ENCODE assay signal across 7 mouse cellular contexts in the genomic region with DNA sequence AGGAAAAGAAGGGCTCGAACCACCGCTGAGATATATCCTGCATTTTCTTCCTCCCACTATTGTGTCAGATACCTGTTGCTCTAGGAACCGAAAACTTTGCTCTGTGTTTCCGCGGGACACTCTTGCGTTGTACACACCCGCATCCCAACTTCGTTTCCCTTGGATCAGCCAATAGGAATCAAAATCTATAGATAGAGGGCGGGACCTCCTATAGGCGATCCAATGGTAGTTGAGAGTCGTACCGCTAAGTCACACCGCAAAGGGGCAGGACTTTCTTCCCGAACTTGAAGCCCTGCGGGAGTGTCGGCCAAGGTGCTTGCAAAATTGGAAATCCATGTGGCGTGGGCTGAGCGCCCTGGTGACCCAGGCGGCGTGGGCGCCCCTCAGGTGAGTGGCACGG. TPM values are rescaled to one million over a fixed set of nuclear protein-coding genes. Genes with fewer than 3 reads are reported as not detected.
A peak's percentile ranks its signal among the peaks of the same experiment; 100 is the strongest.
DNase-seq lines count a peak whose midpoint lies in the region; ATAC-seq lines count a peak whose summit lies in the region.

No protein-coding gene starts in this region.

- peak; percentile 80 to 81 for DNase-seq in adrenal gland, adult 18-20 months (ENCODE audit: low spot score in 2 of 2)
- peak; percentile 94 for DNase-seq in embryo, embryonic 11 days
- peak; percentile 81 to 82 for DNase-seq in gastrocnemius, postnatal 36 days
- peak; percentile 85 to 96 for DNase-seq in left cerebral cortex, postnatal 25 days (ENCODE audit: low spot score in 2 of 2)
- DNase-seq in midbrain, embryonic 10.5 days (ENCODE audit: low spot score): peak; percentile 87
- peak; percentile 74 for DNase-seq in right cerebral cortex, postnatal 4 days

- H3K4me2 ChIP-seq in intestine, embryonic 15.5 days (replicated peaks): peak overlapping the region; percentile 100

- no peaks in the 10 kb centered on the region for H3K27me3 ChIP-seq in intestine, embryonic 15.5 days (replicated peaks)
- no peaks in the 10 kb centered on the region; the same call in 1 of the 2 replicates for H3K27me3 ChIP-seq in midbrain, embryonic 10.5 days (ENCODE audit: low read depth, poor library complexity, severe bottlenecking)

- peaks cover 14% of the 10 kb centered on the region for H3K36me3 ChIP-seq in intestine, embryonic 15.5 days
- peaks cover 50% of the 10 kb centered on the region for H3K36me3 ChIP-seq in midbrain, embryonic 10.5 days

- WGBS in intestine, embryonic 15.5 days: 0% methylated on average over 22 of the region's 22 CpGs
- under 1% methylated on average over 22 of the region's 22 CpGs for WGBS in midbrain, embryonic 10.5 days

- H3K9me3 ChIP-seq in intestine, embryonic 15.5 days: no peaks in the 10 kb centered on the region
- no peaks in the 10 kb centered on the region for H3K9me3 ChIP-seq in midbrain, embryonic 10.5 days (replicated peaks)

- H3K27ac ChIP-seq in intestine, embryonic 15.5 days: peak overlapping the region; percentile 94
- H3K27ac ChIP-seq in midbrain, embryonic 10.5 days (replicated peaks): peak overlapping the region; percentile 93

- H3K4me3 ChIP-seq in intestine, embryonic 15.5 days (replicated peaks): peak overlapping the region; percentile 76
- H3K4me3 ChIP-seq in midbrain, embryonic 10.5 days: peak overlapping the region; percentile 93

- H3K9ac ChIP-seq in intestine, embryonic 15.5 days: peak overlapping the region; percentile 81

- peaks cover 31% of the 10 kb centered on the region for H3K4me1 ChIP-seq in intestine, embryonic 15.5 days (replicated peaks)
- peaks cover 47% of the 10 kb centered on the region for H3K4me1 ChIP-seq in midbrain, embryonic 10.5 days

- ATAC-seq in intestine, embryonic 15.5 days: peak; percentile 85

- intact Hi-C loops in gastrocnemius, postnatal 36 days (cut with DNase I): no loop called here
- intact Hi-C loops in left cerebral cortex, postnatal 25 days (cut with DNase I): loop anchor here (2.0 kb wide), 1 partner anchor 14 kb away; no protein-coding TSS in a partner anchor

RNA-seq across cellular contexts. Expression of gene Gtpbp3, which starts 0.6 kb away (rescaled TPM):
- total RNA-seq in adrenal gland, adult 18-20 months (2021): 10 to 100 TPM; 19.0 to 22.8 TPM
- 10 to 100 TPM in 1 of 2 experiments, 1 to 10 TPM in 1; 8.0 to 10.5 TPM for total RNA-seq in gastrocnemius, postnatal 36 days (2021)
- polyA plus RNA-seq in intestine, embryonic 15.5 days (2015; fragmentation: Nextera tagmentation; extraction: Ambion mirVana): 13.6 and 16.3 TPM in 2 replicates
- 10 to 100 TPM; 28.6 to 33.2 TPM for total RNA-seq in left cerebral cortex, postnatal 25 days (2021)
- polyA plus RNA-seq in midbrain, embryonic 10.5 days (2016; fragmentation: Nextera tagmentation; extraction: Ambion mirVana): 20.0 and 21.8 TPM in 2 replicates

RNA-seq across cellular contexts. Expression of gene Ano8, which starts 2.7 kb away (rescaled TPM):
- total RNA-seq in adrenal gland, adult 18-20 months (2021): 10 to 100 TPM; 13.6 to 13.9 TPM
- 10 to 100 TPM; 13.8 to 16.0 TPM for total RNA-seq in gastrocnemius, postnatal 36 days (2021)
- 1.4 TPM in 2 replicates for polyA plus RNA-seq in intestine, embryonic 15.5 days (2015; fragmentation: Nextera tagmentation; extraction: Ambion mirVana)
- 10 to 100 TPM; 59.9 to 60.9 TPM for total RNA-seq in left cerebral cortex, postnatal 25 days (2021)
- 3.0 and 3.4 TPM in 2 replicates for polyA plus RNA-seq in midbrain, embryonic 10.5 days (2016; fragmentation: Nextera tagmentation; extraction: Ambion mirVana)

RNA-seq across cellular contexts. Expression of gene Dda1, which starts 19.5 kb away (rescaled TPM):
- 10 to 100 TPM; 63.8 to 67.8 TPM for total RNA-seq in adrenal gland, adult 18-20 months (2021)
- total RNA-seq in gastrocnemius, postnatal 36 days (2021): 10 to 100 TPM; 20.4 to 27.6 TPM
- 90.2 and 91.3 TPM in 2 replicates for polyA plus RNA-seq in intestine, embryonic 15.5 days (2015; fragmentation: Nextera tagmentation; extraction: Ambion mirVana)
- total RNA-seq in left cerebral cortex, postnatal 25 days (2021): 10 to 100 TPM; 80.9 to 84.8 TPM
- polyA plus RNA-seq in midbrain, embryonic 10.5 days (2016; fragmentation: Nextera tagmentation; extraction: Ambion mirVana): 131 and 141 TPM in 2 replicates

RNA-seq across cellular contexts. Expression of gene Plvap, which starts 23.1 kb away (rescaled TPM):
- total RNA-seq in adrenal gland, adult 18-20 months (2021): 100 to 1,000 TPM; 139 to 206 TPM
- 1 to 10 TPM; 5.6 to 9.3 TPM for total RNA-seq in gastrocnemius, postnatal 36 days (2021)
- polyA plus RNA-seq in intestine, embryonic 15.5 days (2015; fragmentation: Nextera tagmentation; extraction: Ambion mirVana): 76.8 and 79.2 TPM in 2 replicates
- total RNA-seq in left cerebral cortex, postnatal 25 days (2021): 1 to 10 TPM; 5.7 to 6.6 TPM
- polyA plus RNA-seq in midbrain, embryonic 10.5 days (2016; fragmentation: Nextera tagmentation; extraction: Ambion mirVana): 39.4 and 45.2 TPM in 2 replicates

RNA-seq across cellular contexts. Expression of gene Mrpl34, which starts 23.7 kb away (rescaled TPM):
- total RNA-seq in adrenal gland, adult 18-20 months (2021): 100 to 1,000 TPM; 103 to 130 TPM
- total RNA-seq in gastrocnemius, postnatal 36 days (2021): 10 to 100 TPM; 66.7 to 67.1 TPM
- 199 and 214 TPM in 2 replicates for polyA plus RNA-seq in intestine, embryonic 15.5 days (2015; fragmentation: Nextera tagmentation; extraction: Ambion mirVana)
- total RNA-seq in left cerebral cortex, postnatal 25 days (2021): 10 to 100 TPM; 59.7 to 60.8 TPM
- 230 and 238 TPM in 2 replicates for polyA plus RNA-seq in midbrain, embryonic 10.5 days (2016; fragmentation: Nextera tagmentation; extraction: Ambion mirVana)

Comparison
In these comparisons a context has a peak if more than half of its experiments do, and no peak if none do; other contexts are left out.
1. Peak in every context shown above with its lines: DNase-seq, ATAC-seq, H3K4me3 ChIP-seq and H3K27ac ChIP-seq.